Mouse (Mus musculus): ENCODE measurements around the gene Cacna2d4. TPM values are rescaled to one million over a fixed set of nuclear protein-coding genes. Genes with fewer than 3 reads are reported as not detected.
"Not testable (repeated sequence)": the region's sequence is repeated elsewhere in the genome, so short reads cannot be mapped to it uniquely, and the experiment has no call there.

The Cacna2d4 gene
- total RNA-seq (2021): under 1 TPM; 0.78 to 0.83 TPM
- long read RNA-seq, experiment 1: 0 reads
- long read RNA-seq, experiment 2: 0 reads

- DNase-seq (ENCODE audit: low spot score in 2 of 2): no peak
Observed at GRCm38 (mm10) chr6:119236241-119236640, at the start of gene Cacna2d4. Cacna2d4 (plus strand) TSS chr6:119236526.

GRCm38 (mm10) chr6:119186658-119187057 lies 49.7 kb upstream of the Cacna2d4 start:
- DNase-seq (ENCODE audit: low spot score in 2 of 2): no peak

- DNase-seq (ENCODE audit: low spot score in 2 of 2): no peak
Observed at GRCm38 (mm10) chr6:119187631-119188030, 48.7 kb upstream of the Cacna2d4 start.

GRCm38 (mm10) chr6:119191478-119191877 lies 44.8 kb upstream of the Cacna2d4 start:
- no peak for DNase-seq (ENCODE audit: low spot score in 2 of 2)

- DNase-seq (ENCODE audit: low spot score in 2 of 2): no peak
Observed at GRCm38 (mm10) chr6:119193571-119194154, 42.7 kb upstream of the Cacna2d4 start.

- DNase-seq (ENCODE audit: low spot score in 2 of 2): no peak
Observed at GRCm38 (mm10) chr6:119194161-119194560, 42.2 kb upstream of the Cacna2d4 start.

- no peak for DNase-seq (ENCODE audit: low spot score in 2 of 2)
Observed at GRCm38 (mm10) chr6:119194601-119195000, 41.7 kb upstream of the Cacna2d4 start.

GRCm38 (mm10) chr6:119196382-119197305 lies 39.7 kb upstream of the Cacna2d4 start, which contains the start of gene Cacna1c:
Cacna1c (minus strand) TSS chr6:119196418.
- no peak for DNase-seq (ENCODE audit: low spot score in 2 of 2)

- DNase-seq (ENCODE audit: low spot score in 2 of 2): no peak
Observed at GRCm38 (mm10) chr6:119198534-119199273, 37.6 kb upstream of the Cacna2d4 start.

- DNase-seq (ENCODE audit: low spot score in 2 of 2): no peak
Observed at GRCm38 (mm10) chr6:119199274-119199879, 36.9 kb upstream of the Cacna2d4 start.

- DNase-seq (ENCODE audit: low spot score in 2 of 2): no peak
Observed at GRCm38 (mm10) chr6:119200362-119200761, 36.0 kb upstream of the Cacna2d4 start.

- DNase-seq (ENCODE audit: low spot score in 2 of 2): no peak
Observed at GRCm38 (mm10) chr6:119201575-119201974, 34.8 kb upstream of the Cacna2d4 start.

- no peak for DNase-seq (ENCODE audit: low spot score in 2 of 2)
Observed at GRCm38 (mm10) chr6:119204286-119204685, 32.0 kb upstream of the Cacna2d4 start.

GRCm38 (mm10) chr6:119204915-119205314 lies 31.4 kb upstream of the Cacna2d4 start:
- no peak for DNase-seq (ENCODE audit: low spot score in 2 of 2)

GRCm38 (mm10) chr6:119206006-119206405 lies 30.3 kb upstream of the Cacna2d4 start:
- DNase-seq (ENCODE audit: low spot score in 2 of 2): not testable (repeated sequence)

GRCm38 (mm10) chr6:119213375-119213774 lies 23.0 kb upstream of the Cacna2d4 start:
- DNase-seq (ENCODE audit: low spot score in 2 of 2): no peak

- no peak for DNase-seq (ENCODE audit: low spot score in 2 of 2)
Observed at GRCm38 (mm10) chr6:119214190-119214589, 22.1 kb upstream of the Cacna2d4 start.

- DNase-seq (ENCODE audit: low spot score in 2 of 2): no peak
Observed at GRCm38 (mm10) chr6:119215040-119215613, 21.2 kb upstream of the Cacna2d4 start.

- no peak for DNase-seq (ENCODE audit: low spot score in 2 of 2)
Observed at GRCm38 (mm10) chr6:119217661-119218060, 18.7 kb upstream of the Cacna2d4 start.

GRCm38 (mm10) chr6:119218591-119218990 lies 17.7 kb upstream of the Cacna2d4 start:
- DNase-seq (ENCODE audit: low spot score in 2 of 2): no peak

Data from gastrocnemius, postnatal 4 days (tissue).